Mouse (Mus musculus): ENCODE data around the gene Dhx33. TPM values are rescaled to one million over a fixed set of nuclear protein-coding genes. Genes with fewer than 3 reads are reported as not detected.

Dhx33 gene
- total RNA-seq, 4 experiments from 2014 or later, result 32.5 to 34.6 (median 32.9) TPM

GRCm38 (mm10) chr11:70980751-70981510, 23.3 kb downstream of the Dhx33 start:
- DNase-seq, result no peak

- no peak for DNase-seq
Observed at GRCm38 (mm10) chr11:70980232-70980631, 24.0 kb downstream of the Dhx33 start.

GRCm38 (mm10) chr11:70977293-70977692, 26.9 kb downstream of the Dhx33 start:
- DNase-seq, result no peak

GRCm38 (mm10) chr11:70975193-70975592, 29.0 kb downstream of the Dhx33 start:
- DNase-seq, result no peak

- DNase-seq, result no peak
Observed at GRCm38 (mm10) chr11:70973947-70974346, 30.3 kb downstream of the Dhx33 start.

- no peak for DNase-seq
Observed at GRCm38 (mm10) chr11:70972586-70972985, 31.7 kb downstream of the Dhx33 start.

GRCm38 (mm10) chr11:70970560-70971540, 33.4 kb downstream of the Dhx33 start:
- no peak for DNase-seq

- peak; percentile 91 for DNase-seq
Observed at GRCm38 (mm10) chr11:70969821-70970559, 34.2 kb downstream of the Dhx33 start, which contains the start of the genes Nup88 and Rpain. Gene Nup88, minus strand, starts transcription at chr11:70969973. Gene Rpain, plus strand, starts transcription at chr11:70970213.

- no peak for DNase-seq
Observed at GRCm38 (mm10) chr11:70969271-70969794, 34.9 kb downstream of the Dhx33 start.

- DNase-seq, result no peak
Observed at GRCm38 (mm10) chr11:70964222-70964907, 39.9 kb downstream of the Dhx33 start.

- DNase-seq, result no peak
Observed at GRCm38 (mm10) chr11:70960786-70961554, 43.3 kb downstream of the Dhx33 start.

GRCm38 (mm10) chr11:70954711-70955110, 49.5 kb downstream of the Dhx33 start:
- DNase-seq, result no peak

- no peak for DNase-seq
Observed at GRCm38 (mm10) chr11:70944935-70945817, 59.1 kb downstream of the Dhx33 start.

GRCm38 (mm10) chr11:70943651-70944050, 60.6 kb downstream of the Dhx33 start:
- no peak for DNase-seq

GRCm38 (mm10) chr11:70942596-70942995, 61.6 kb downstream of the Dhx33 start:
- no peak for DNase-seq

GRCm38 (mm10) chr11:70935316-70935715, 68.9 kb downstream of the Dhx33 start:
- DNase-seq, result no peak
